Mouse (Mus musculus) small intestine, adult 2 months (tissue): ENCODE measurements around the gene Gm2832. TPM values are rescaled to one million over a fixed set of nuclear protein-coding genes. Genes with fewer than 3 reads are reported as not detected.
"Not testable (repeated sequence)": the region's sequence is repeated elsewhere in the genome, so short reads cannot be mapped to it uniquely, and the experiment has no call there.

ENCODE experiments used
- H3K27ac ChIP-seq: fragments of 200-500 bp; 2 replicates; pipeline ENCODE4 v1.5.1; 2012; ENCODE audit warnings: low read depth, low read length, control low read depth, inconsistent platforms; ENCODE audit not compliant: insufficient read depth
- H3K27me3 ChIP-seq: fragments of 200-500 bp; 2 replicates; pipeline ENCODE4 v1.6.1; 2012; ENCODE audit warnings: mild to moderate bottlenecking, moderate library complexity, low read length, inconsistent platforms; ENCODE audit not compliant: control insufficient read depth, insufficient read depth
- H3K36me3 ChIP-seq: fragments of 200-500 bp; 2 replicates; pipeline ENCODE4 v1.6.1; 2012; ENCODE audit warnings: mild to moderate bottlenecking, low read length, control low read depth, inconsistent platforms; ENCODE audit not compliant: control insufficient read depth, insufficient read depth
- H3K4me1 ChIP-seq: fragments of 200-500 bp; 2 replicates; pipeline ENCODE4 v1.6.1; 2012; ENCODE audit warnings: low read length, inconsistent platforms, mixed read lengths; ENCODE audit not compliant: control insufficient read depth, insufficient read depth, insufficient read length
- H3K4me3 ChIP-seq: fragments of 200-500 bp; 2 replicates; pipeline ENCODE4 v1.5.1; 2012; ENCODE audit warnings: low read depth, mild to moderate bottlenecking, control low read depth, inconsistent platforms, low read length, moderate library complexity
- WGBS: fragments of 180-500 bp; shearing (Covaris S2); methylation state at CpG from one replicate; pipeline ENCODE4 v1.1.7; 2018; 5-methylcytosine and 5-hydroxymethylcytosine counted together
- polyA plus RNA-seq: library from polyadenylated mRNA; depleted of rRNA; stranded (reverse); fragments of >200 nt; gene quantifications from 2 replicates; pipeline ENCODE4 v1.2.3, GENCODE M21; 2012; rRNA removed

Gene Gm2832
- not detected in 2 replicates for polyA plus RNA-seq

DNA sequence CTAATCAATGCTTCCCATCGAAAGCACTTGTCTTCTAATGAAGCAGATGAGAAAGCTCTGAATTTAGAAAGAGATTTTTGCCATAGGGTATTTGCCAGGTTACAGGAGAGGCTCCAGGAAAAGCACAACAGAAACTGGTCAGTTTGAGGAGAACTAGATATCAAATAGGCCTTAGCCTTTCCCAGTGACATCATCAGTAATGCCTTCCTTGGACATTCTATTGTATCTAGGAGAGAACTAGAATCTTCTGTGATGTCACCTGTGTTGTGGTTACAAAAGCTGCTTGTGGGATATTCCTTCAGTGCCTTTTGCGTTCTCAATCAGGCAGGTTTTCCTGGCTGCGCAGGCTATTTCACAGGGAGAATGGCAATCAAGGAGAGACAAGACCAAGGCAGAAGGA, at the start of gene Gm2832:
TSS of gene Gm2832 (plus strand) at position 301 of the 400 bp plus-strand sequence.
- not testable (repeated sequence) for H3K27me3 ChIP-seq, H3K36me3 ChIP-seq, H3K4me1 ChIP-seq, H3K4me3 ChIP-seq, H3K27ac ChIP-seq
- WGBS: 89% methylated on average over 2 of the region's 3 CpGs

DNA sequence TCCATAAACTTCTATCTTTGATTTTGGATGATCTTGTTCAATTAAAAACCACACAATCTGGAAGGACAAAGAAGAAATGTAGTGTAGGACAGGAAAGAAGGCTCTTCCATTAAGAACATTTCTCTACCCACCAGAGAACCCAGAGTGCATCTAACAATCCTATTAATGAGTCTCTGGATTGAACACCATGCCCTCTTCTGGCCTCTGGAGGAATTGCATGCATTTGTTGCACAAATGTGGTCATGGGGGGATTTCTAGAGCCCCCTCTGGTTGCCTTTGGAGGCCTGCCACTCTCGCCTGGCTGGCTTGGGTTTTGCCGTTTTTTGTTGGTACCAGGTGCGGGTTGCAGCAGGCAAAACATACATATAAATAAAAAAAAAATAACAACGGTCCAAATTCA, 15.3 kb upstream of the Gm2832 start:
- H3K27me3 ChIP-seq, H3K4me1 ChIP-seq, H3K27ac ChIP-seq, H3K36me3 ChIP-seq, H3K4me3 ChIP-seq: not testable (repeated sequence)
- WGBS: 43% methylated on average over 4 of the region's 4 CpGs

DNA sequence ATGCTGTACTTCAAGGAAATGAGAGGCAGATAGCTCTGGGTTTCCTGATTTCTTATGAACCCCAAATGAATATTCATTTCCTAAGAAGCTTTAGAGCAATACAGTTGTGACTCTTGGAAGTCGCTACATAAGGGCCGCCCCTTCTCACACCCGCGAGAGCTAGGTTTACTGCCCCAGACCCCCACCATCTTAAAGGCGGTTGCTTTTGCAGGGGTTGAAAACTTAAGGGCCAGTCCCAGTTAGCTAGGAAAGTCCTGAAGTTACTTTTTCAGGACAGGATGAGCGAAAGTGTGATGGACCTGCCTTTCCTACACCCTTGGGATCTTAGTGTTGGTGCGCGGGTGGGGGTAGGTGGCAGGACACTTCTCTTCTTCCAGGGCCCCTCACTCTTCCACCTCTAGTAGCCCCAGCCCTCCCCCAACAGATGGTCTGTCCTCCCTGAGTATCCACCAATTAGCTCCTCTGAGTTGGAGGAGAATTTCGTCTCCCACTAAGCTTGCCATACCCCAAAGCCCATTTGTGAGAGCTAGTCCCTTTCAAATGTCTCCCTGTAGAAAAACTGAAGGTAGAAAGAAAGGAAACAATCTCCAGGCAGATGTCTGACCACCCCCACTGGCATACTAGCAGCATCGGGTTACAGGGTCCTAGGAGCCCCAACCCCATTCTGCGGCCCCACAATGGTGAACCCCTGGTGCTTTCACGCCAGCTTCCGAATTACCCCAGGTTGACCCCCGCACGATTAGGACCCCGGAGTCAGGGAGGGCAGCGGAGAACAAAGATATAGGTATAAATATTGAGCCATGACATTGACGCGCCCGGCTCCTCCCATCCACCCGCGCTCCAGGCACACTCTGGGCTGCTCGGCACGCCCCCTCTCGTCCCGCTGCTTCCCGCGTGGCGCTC, 14.5 kb upstream of the Gm2832 start:
- not testable (repeated sequence) for H3K27me3 ChIP-seq, H3K36me3 ChIP-seq, H3K27ac ChIP-seq, H3K4me3 ChIP-seq, H3K4me1 ChIP-seq
- WGBS: 11% methylated on average over 28 of the region's 29 CpGs

DNA sequence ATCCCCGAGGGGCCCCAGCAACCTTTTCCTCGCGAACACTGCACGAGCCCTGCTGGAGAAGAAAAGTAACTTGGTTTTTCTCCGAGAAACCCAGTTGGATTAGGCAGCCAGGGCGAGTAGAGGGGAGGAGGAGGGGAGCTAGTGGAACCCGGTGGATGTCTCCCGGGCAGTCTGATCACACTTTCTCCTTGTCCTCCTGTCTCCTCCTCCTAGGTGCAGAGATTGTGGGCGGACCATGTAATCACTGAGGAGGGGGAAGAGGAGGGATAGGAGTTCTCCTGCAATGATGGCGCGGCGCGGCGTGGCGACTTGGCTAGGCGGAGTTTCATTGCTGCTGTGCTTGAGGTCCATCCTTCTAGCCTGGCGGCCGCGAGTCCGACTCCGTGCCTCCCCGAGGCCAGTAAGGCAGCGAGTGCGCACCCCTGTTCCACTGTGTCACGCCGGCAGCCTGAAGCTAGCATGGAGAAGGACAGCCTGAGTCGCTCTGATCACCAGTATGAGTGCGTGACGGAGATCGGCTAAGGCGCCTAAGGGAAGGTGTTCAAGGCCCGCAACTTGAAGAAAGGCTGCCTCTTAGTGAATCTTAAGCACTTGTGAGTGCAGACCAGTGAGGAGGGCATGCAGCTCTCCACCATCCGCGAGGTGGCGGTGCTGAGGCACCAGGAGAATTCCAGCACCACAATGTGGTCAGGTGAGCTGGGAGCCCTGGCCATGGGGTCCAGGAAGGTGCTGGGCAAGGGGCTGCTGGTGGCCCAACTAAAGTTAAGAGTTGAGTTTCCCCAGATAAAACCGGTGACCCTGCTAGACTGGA, 13.6 kb upstream of the Gm2832 start:
- H3K4me1 ChIP-seq, H3K27ac ChIP-seq, H3K4me3 ChIP-seq, H3K36me3 ChIP-seq, H3K27me3 ChIP-seq: not testable (repeated sequence)
- 3% methylated on average over 29 of the region's 36 CpGs for WGBS

DNA sequence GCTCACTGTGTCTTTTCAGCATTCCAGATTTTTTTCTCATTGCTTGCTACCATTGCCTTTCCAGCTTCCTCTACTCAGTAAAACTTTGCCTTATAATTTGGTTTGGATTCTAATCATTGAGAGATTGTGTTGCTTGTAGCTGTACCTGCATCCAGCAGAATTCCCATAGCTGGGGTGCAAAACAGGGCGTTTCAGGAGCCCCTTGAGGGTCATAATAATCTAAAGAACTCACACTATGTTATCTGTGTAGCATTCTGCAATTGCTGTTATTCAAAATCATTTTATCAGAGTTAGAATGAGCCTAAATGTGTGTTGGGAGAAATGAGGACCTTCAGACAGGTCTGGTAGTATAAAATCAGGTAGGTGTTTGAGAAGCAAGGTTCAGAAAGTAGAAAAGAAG, 7.4 kb downstream of the Gm2832 start:
- not testable (repeated sequence) for H3K4me1 ChIP-seq, H3K4me3 ChIP-seq, H3K36me3 ChIP-seq, H3K27ac ChIP-seq, H3K27me3 ChIP-seq
- 0% methylated on average over 1 of the region's 1 CpGs for WGBS

Other genes starting within 250 kb of the Gm2832 start
- not detected in 2 replicates for gene Dydc2, start 209.6 kb upstream of the Gm2832 start, polyA plus RNA-seq
- not detected in 2 replicates for gene Dydc1, start 205.9 kb upstream of the Gm2832 start, polyA plus RNA-seq
- gene Mat1a, start 173.8 kb upstream of the Gm2832 start, polyA plus RNA-seq: 2.5 TPM in 1 of 2 replicates, not detected in the other
- not detected in 2 replicates for gene Sftpa1, start 147.0 kb upstream of the Gm2832 start, polyA plus RNA-seq
- not detected in 2 replicates for gene Mbl1, start 127.3 kb upstream of the Gm2832 start, polyA plus RNA-seq
- 0.24 TPM in 1 of 2 replicates, not detected in the other for gene Sftpd, start 93.7 kb upstream of the Gm2832 start, polyA plus RNA-seq
- gene Gm5798, start 69.8 kb downstream of the Gm2832 start, polyA plus RNA-seq: not detected in 2 replicates
- gene Gm7945, start 107.6 kb downstream of the Gm2832 start, polyA plus RNA-seq: not detected in 2 replicates
- not detected in 2 replicates for gene Gm6482, start 129.5 kb downstream of the Gm2832 start, polyA plus RNA-seq
- not detected in 2 replicates for gene Gm7954, start 174.7 kb downstream of the Gm2832 start, polyA plus RNA-seq
- not detected in 2 replicates for gene Gm3486, start 210.7 kb downstream of the Gm2832 start, polyA plus RNA-seq